Mouse (Mus musculus): ENCODE results near the gene Slc26a1.

DNA sequence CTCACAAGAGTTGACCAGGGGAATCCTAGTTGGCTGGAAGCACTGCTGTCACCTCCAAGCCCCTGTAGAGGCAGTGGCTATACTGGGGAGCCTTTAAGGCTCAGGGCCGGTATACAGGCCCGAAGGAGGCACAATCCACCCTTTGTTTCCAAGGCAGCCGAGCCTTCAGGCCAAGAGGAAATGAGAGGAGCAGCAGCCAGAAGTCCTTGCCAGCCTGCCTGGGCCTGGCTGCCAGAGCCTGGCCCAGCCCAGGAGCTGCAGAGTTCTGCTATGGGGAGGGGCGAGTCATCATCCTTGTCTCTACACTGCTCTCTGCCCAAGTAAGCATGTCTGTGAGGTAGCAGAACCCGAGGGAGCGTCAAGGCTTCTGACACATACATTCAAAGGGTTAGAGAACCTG lies 38.8 kb upstream of the Slc26a1 start:
- TF ChIP-seq CTCF (IDR thresholded peaks at IDR 0.05; ENCODE audit: control insufficient read depth, insufficient read depth, insufficient replicate concordance, low read depth, low read length) (no peak), POLR2A (IDR thresholded peaks at IDR 0.05; ENCODE audit: control insufficient read depth, low read depth, low read length) (no peak)

All from testis, adult 2 months (tissue).